Mouse (Mus musculus) spleen, postnatal 0 days (tissue): ENCODE data around the gene Fbxl7. TPM values are rescaled to one million over a fixed set of nuclear protein-coding genes. Genes with fewer than 3 reads are reported as not detected.

ENCODE experiments used
- polyA plus RNA-seq: library from polyadenylated mRNA; unstranded; fragments of >200 nt; fragmentation: Nextera tagmentation; extraction: Ambion mirVana; gene quantifications from 2 replicates; pipeline ENCODE4 v1.2.1, GENCODE M21; 2015

The Fbxl7 gene
- 3.5 and 4.2 TPM in 2 replicates for polyA plus RNA-seq

GRCm38 (mm10) chr15:26895251-26895711 lies at the start of gene Fbxl7:
Gene Fbxl7, minus strand, starts transcription at chr15:26895580.

